Mouse (Mus musculus): ENCODE data around the gene Gmeb1.

DNA sequence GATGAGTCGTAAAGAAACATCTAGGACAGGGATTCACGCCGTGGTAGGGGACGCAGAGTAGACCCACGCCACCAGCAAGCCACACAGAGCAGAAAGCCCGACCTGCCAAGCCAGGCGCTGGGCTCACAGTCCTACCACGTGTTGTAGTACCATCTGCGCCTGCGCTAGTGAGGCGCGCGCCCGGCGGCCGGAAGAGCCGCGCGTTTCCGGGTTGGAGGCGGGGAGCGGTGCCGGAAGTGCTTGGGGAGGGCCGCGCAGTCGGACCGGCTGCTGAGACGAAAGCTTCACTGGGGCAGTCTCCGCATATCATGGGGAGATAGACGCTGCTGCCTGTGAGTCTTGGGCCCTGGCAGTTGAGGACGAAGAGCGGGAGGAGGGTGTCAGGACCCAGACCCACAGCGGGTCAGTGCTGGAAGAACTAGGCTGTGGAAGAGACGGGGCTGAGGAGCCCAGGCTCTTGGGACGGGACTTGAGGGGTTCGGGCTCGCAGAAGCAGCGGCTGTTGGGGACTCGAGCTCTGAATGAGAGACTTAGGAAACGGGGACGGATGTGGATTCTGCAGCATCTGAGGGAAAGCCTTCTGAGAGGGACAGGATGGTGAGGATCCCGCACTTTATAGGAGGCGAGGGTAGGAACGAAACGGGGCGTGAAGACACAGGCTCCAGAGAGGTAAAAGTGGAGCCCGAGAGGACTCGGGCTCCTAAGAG lies 12.9 kb upstream of the Gmeb1 start, which contains the start of gene Taf12:
- TF ChIP-seq GATA1 (IDR thresholded peaks at IDR 0.05; ENCODE audit: low read length) (no peak), TAL1 (IDR thresholded peaks at IDR 0.05; ENCODE audit: low read length) (no peak)
